Mouse (Mus musculus): ENCODE data around the gene Mag.
"Not testable (repeated sequence)": the region's sequence is repeated elsewhere in the genome, so short reads cannot be mapped to it uniquely, and the experiment has no call there.

Gene Mag

DNA sequence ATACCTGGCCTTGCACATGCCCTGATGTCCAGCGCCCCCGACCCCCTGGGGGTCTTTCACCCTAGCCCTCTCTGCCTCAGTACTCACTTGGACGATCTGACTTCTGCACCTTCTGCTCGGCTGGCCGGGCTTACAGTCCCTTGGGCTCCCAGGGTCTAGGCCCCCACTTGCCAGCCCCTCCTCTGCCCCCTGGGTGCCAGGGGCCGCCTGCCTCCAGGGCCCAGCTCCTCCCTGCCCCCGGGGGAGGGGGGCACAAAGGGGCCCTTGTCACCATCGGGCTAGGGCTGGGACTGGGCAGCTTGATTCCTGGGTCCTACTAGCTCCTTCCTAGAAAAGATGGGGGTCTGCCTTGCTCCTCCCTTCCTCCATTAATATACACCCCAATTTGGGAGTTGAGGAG lies at the start of gene Mag:
Gene Mag (minus strand): TSS at position 142 of the 400 bp plus-strand sequence.
- in situ Hi-C loops (cut with MboI, MseI): no loop called here

DNA sequence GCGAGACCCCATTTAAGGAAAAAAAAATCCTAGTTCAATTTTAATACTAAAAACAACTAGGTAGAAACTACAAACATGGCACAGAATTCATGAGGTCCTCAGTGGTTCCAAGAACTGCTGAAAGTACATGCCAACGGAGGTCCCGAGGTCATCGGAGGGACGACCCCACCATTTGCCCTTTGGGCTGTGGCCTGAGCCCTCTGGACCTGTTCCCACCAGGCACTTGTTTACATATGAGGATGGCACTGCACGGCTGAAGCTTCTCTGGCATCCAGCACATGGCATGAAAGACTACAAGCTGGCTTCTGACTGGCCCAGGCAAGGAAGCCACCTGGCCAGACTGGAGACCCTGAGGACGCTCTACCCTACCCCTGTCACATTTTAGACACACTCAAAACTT lies 49.7 kb upstream of the Mag start:
- in situ Hi-C loops (cut with MboI, MseI): no loop called here

DNA sequence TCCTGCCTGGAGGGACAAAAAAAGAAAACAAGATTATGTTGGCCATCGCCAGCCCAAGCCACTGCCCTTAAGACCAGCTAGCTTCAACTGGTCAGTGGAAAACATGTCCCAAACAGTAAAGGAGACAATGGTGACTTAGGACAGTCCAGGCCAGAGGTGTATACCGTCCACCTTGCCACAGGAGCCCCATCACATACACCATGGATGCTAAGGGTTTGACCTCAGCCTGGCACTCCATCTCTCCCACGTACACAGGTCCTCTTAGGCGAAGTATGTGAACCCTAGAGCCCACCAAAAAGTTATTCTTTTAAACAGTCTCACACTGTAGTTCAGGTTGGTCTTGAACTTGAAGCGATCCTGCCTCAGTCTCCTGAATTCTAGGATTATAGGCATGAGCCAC lies 48.2 kb upstream of the Mag start:
- in situ Hi-C loops (cut with MboI, MseI): no loop called here

DNA sequence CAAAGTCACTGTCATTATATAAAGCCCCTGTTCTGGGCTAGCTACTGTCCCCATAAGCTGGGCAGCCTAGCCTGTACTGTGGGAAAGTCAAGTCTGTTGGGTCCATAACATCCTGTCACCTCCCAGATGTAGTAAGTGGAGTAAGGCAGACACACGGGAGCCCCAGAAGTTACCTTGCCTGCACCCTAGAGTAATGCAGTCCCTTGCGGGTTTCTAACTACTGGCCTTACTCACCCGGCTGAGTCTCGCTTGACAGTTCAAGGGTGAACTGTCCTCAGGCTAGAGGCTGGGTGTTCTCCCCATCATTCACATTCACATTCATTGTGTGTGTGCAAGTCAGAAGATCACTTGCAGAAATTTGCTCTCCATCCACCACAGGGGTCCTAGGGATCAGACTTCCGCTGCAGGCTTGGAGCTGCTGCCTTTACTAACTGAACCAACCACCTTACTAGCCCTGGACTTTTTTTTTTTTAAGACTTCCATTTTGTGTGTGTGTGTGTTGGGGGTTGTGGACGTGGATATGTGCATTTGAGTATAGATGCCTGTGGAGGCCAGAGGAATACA lies 45.2 kb upstream of the Mag start:
- in situ Hi-C loops (cut with MboI, MseI): loop anchor here (10.0 kb wide), 1 partner anchor 305 kb away; the partner anchor contains the start of gene Rbm42

DNA sequence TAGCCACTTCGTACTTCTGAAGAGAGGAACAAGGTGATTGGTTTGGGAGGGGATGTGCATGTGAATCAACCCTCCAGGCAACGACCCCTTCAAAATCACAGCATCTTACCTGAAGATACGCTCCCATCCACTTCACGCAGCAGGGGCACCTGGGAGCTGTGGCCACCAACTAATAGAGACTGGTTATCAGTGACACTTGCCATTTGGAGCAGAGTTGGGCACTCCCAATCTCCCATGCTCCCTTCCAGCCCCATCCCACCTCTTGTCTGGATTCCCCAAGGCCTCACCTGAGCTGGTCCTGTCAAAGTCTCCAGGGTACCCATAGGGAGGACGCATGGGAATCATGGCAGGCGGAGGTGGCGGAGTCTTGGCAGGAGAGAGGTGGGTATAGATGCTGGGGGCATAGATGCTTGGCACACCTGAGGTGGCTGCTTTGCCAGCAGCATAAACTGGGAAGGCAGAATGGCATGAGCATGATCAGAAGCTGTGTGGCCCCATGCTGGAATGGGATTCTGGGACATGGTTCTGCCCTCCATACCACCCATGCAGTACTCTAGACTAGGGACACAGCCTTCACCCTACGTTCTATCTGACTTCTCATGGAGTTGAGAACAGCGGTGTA lies 44.3 kb upstream of the Mag start:
- in situ Hi-C loops (cut with MboI, MseI): loop anchor here (10.0 kb wide), 1 partner anchor 304 kb away; the partner anchor contains the start of gene Rbm42

DNA sequence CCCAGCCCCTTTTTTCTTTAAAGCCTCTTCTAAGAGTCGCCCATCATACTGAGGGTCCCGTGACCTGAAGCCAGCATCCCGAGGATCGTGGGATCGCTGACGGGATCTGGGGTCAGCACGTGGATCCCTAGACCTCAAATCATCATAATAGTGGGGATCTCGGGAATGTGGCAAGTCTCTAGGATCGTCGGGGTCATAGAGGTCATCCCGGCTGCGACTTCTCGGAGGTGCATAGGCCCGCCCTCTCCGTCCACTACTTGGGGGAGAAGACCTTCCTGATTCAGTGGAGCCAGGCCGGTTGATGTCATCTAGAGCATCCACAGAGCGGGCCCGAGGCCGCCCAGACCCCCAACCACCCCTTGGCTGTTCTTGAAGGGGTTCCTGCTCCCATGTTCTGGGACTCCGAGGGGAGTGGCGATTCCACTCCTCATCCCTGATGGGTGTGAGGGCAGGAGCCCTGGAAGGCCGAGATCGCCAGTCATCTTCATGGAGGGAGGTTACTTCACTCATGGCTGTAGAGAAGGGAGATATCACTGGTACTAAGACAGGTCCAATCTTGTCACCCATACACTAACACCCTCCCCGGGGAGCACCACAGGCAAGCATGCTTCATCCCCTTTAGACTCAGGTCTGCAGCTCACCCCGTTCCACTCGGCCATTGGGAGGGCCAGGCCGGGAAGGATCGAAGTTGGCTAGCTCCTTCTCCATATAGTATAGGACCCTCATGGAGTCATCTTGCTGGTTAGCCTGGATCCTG lies 43.6 kb upstream of the Mag start:
- in situ Hi-C loops (cut with MboI, MseI): loop anchor here (10.0 kb wide), 1 partner anchor 303 kb away; the partner anchor contains the start of gene Rbm42

DNA sequence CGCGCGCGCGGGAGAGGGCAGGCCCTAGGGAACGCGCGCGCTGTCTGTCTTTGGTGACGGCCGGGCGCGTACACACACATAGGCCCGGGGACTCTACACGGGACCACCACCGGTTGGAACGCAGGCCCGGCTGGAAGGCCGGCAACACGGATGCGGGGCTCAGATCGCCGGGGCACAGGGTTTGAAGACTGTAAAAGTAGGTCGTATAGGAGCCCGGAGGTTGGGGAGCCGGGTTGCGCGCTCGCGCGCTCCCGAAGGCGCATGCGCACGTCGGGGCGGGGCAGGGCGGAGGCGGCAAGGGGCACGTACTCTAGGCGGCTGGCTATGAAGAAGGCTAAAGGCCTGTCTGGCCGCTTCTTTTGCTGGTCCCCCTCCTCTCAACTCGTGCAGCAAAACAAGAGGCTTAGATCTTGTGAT lies 42.7 kb upstream of the Mag start:
- in situ Hi-C loops (cut with MboI, MseI): loop anchor here (10.0 kb wide), 1 partner anchor 303 kb away; the partner anchor contains the start of gene Rbm42

DNA sequence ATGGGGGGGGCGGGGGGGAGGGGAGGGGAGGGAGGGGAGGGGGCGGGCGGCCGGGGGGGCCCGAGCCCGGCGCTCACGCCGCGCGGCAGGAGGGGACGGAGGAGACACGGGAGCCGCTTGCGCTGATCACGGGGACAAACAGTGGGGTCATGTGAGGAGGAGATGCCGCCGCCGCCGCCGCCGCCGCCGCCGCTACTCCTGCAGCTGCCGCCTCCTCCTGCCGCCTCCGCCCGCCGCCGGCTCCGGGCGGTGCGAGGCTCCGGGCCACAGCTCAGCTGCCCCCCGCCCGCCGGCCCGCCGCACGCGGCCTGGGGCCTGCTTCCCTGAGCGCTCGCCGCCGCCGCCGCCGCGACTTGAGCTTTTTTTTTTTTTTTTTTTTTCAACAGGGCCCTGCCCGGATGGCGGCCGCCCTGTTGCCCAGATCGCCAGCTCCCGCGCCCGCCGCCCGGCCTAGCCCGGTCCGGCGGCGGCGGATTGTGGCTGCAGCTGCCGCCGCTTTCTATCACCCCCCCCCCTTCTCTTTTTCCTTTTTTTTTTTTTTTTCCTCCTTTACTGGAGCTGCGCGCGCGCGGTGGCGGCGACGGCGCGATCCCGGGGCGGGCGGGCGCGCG lies 42.2 kb upstream of the Mag start, which contains the start of gene Usf2:
Gene Usf2 (minus strand): TSS at position 48 of the 611 bp plus-strand sequence.
- in situ Hi-C loops (cut with MboI, MseI): loop anchor here (10.0 kb wide), 1 partner anchor 302 kb away; the partner anchor contains the start of gene Rbm42

DNA sequence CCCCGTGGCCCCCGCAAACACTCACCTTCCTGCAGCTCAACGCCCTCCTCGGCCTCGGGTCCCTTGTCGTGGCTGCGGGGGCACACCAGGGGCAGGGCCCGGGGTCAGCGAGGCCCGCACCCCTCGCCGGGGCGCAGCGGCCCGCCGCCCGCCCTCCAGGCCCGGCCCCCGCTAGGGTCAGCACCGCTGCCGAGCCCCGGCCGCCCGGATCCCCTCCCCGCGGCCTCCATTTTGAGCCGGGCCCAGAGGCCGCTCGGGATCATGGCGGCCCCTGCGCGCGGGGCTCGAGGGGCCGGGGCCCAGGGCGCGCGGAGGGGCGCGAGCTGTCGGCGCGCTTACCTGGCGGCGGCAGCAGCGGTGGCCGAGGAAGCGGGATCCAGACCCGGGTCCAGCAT lies 41.7 kb upstream of the Mag start:
- in situ Hi-C loops (cut with MboI, MseI): loop anchor here (10.0 kb wide), 1 partner anchor 302 kb away; the partner anchor contains the start of gene Rbm42

DNA sequence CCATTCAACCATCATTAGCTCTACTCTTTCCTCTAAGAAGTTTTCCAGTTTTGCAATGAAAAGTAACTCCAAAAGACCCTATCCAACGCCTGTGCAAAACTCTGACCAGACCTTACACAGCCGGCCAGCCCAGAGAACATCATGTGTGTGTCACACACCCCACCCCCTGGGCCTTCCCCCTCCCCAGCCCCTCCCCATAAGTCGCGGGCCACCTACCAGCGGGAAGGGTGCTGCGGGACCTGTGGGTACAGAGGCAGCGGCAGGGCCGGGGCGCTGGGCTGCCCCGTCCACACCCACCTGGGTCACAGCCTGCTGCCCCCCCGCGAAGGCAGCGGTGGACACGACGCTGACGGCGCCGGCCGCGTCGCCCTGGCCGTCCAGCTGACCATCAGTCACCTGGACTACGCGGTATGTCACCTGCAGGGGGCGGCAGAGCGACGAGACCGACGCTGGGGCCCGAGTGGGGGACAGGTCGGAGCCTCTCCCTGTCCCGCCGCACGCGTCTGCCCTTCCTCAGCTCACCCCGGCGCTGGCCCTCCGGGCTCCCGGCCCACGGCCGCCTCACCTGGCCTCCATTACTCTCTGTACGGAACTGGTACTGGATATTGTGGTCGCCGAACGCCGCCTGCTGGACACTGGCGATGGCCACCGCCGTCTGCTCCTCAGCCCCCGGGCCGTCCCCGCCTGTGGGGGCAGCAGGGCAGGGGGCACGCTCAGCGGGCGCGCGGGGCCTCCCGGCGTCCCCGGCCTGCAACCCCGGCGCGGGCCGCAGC lies 41.1 kb upstream of the Mag start:
- in situ Hi-C loops (cut with MboI, MseI): loop anchor here (10.0 kb wide), 1 partner anchor 301 kb away; the partner anchor contains the start of gene Rbm42

DNA sequence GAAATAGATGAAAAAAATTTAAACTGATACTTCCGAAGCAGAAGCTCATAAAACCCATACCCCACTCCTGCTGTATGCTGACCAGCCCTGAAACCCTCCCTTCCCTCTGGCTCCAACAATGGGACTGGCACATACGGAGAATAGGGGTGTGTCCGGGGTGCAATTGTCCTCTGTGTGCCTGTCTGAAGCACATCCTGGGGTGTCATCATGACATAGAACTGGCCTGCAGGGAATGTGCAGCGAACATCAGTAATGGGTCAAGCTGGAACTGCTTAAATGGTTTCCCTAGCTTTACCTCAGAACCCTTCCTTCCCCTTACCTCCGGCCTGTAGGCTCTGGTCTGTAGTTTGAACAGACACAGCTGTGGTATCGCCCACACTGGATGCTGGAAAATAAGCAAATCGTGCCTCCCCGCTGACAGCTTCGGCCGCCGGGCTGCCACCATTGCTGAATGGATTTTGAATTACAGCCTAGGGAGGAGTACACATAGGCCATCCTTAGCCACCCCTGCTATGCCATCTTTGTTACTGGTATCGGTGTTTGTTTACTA lies 40.4 kb upstream of the Mag start:
- in situ Hi-C loops (cut with MboI, MseI): loop anchor here (10.0 kb wide), 1 partner anchor 300 kb away; the partner anchor contains the start of gene Rbm42

DNA sequence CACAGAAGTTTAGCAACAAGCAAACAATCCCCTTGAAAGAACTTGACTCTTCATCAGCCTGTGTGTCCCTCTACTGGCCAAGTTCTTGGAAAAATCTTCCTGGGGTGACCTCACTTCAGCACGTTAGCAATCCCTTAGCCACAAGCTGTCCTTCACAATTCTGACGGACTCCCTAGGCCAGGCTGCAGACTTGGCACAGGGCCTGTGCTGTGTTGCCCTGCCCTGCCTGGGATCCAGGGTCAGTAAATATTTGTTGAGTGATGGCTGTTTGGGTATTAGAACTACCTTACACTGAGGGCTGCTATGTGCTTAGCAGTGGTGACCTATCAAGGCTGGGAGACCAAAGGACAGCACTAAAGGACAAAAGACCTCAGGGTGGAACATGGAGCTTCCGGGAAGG lies 39.4 kb upstream of the Mag start:
- in situ Hi-C loops (cut with MboI, MseI): loop anchor here (10.0 kb wide), 1 partner anchor 299 kb away; the partner anchor contains the start of gene Rbm42

DNA sequence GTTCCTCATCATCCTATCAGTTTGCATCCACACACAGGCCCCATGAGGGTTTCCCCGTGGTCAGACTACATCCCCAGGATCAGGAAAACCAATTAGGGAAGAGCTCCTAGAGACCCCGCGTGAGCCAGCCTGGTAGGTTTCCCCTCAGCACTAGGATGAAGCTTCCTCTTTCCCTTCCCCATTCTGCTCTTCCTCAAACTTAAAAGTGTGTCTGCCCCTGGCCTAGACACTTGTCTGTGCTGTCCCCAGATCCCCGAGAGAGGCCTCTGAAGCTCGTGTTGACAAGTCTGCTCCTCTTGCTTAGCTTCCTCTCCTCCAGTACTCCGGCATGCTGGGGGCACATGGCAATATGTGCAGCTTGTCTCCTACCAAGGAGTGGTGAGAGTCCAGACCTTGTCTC lies 38.8 kb upstream of the Mag start:
- in situ Hi-C loops (cut with MboI, MseI): loop anchor here (10.0 kb wide), 1 partner anchor 299 kb away; the partner anchor contains the start of gene Rbm42

DNA sequence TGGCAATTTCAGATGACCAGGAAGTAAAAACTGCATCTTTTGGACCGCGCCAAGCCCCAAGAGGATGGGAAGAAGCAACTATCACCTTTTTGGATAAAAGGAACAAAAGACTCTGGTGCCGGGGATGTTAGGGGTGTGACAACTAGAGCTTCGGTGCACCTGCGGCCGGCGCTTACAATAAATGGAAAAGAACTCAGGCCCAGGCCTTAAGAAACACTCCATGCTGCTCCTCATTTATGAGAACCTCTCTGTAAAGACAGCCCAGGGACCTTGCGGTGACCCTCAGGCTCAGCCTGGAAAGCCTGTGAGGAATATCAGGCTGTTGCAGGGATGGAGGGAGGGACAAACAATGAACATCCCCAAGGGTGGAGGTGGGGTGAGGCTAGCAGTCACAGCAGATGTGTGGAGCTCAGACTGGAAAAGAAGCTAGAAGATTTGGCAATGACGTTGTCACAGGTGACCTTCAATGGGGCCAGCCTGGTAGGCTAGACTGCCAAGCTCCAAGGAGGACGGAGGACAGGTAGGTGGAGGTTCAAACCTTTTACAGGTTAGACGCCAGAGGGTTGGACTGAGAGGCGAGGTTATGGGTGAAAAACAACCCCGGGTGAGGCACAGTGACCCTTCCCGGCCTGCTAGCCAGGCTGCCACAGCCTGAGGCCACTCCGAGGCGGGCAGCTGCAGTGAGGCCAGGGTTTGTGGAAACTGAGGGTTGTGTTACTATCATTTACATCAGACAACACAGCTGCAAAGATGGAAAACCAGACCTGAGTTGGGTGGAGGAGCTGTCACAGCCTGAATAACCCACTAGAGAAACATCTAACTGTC lies 38.0 kb upstream of the Mag start:
- in situ Hi-C loops (cut with MboI, MseI): loop anchor here (10.0 kb wide), 1 partner anchor 298 kb away; the partner anchor contains the start of gene Rbm42

DNA sequence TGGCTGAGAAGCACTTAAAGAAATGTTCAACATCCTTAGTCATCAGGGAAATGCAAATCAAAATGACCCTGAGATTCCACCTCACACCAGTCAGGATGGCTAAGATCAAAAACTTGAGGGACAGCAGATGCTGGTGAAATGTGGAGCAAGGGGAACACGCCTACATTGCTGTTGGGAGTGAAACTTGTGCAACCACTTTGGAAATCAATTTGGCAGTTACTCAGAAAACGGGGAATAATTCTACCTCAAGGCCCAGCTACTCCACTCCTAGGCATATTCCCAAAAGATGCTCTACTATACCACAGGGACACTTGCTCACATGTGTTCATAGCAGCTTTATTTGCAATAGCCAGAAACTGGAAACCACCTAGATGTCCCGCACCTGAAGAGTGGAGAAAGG lies 35.2 kb upstream of the Mag start:
- in situ Hi-C loops (cut with MboI, MseI): loop anchor here (10.0 kb wide), 1 partner anchor 295 kb away; the partner anchor contains the start of gene Rbm42

DNA sequence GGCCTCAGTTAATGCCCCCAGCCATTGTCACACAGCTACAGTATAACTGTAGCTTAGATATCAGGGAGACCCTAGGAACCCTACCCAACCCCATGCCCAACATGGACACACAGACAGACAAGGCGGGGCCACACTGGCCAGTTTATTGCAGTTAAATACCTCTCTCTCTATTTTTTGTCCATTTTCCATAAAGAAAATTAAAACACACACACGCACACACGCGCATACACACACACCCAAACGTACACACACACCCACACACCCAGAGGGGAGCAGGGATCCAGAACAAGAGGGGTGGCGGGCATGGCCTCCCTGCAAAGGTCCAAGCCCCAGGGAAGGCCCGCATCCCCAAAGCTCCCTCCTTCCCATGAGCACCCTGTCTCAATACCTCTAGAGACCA lies 31.2 kb upstream of the Mag start:
- in situ Hi-C loops (cut with MboI, MseI): no loop called here

DNA sequence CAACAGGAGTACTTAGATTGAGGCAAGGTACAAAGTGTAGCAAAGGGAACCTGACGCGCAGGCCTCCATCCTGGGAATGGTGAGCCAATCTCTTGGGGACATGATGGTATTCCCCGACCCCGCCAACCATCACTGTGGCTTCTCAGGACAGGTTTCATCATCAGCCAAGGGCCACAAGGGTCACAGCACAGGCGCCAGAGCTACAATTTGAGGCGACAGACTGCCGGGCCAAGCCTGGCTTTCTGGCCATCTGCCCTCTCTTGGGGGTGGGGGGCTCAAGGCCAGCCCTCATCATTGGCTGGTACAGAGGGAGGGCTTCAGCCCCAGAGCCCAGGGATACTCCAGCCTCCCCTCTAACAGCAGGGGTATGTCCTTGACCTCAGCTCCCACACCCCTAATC lies 30.8 kb upstream of the Mag start:
- in situ Hi-C loops (cut with MboI, MseI): not testable (repeated sequence)

DNA sequence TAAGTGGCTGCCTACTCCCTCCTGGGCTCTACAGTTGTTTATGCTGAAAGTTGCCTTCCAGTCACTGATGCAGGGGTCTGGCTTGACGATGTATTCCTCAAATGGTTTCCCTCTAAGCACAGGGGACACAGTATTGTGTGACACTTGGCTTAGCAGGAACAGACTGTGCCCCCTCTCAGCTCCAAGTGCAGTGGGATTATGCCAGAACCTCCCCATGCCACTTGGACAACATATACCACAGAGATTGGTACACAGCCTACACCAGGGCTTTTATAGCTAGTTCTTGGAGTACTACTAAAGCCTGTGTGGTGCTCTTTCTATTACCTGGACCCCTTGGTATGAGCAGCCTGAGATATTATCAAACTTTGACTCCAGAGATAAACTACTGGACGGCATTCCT lies 30.0 kb upstream of the Mag start:
- in situ Hi-C loops (cut with MboI, MseI): not testable (repeated sequence)

DNA sequence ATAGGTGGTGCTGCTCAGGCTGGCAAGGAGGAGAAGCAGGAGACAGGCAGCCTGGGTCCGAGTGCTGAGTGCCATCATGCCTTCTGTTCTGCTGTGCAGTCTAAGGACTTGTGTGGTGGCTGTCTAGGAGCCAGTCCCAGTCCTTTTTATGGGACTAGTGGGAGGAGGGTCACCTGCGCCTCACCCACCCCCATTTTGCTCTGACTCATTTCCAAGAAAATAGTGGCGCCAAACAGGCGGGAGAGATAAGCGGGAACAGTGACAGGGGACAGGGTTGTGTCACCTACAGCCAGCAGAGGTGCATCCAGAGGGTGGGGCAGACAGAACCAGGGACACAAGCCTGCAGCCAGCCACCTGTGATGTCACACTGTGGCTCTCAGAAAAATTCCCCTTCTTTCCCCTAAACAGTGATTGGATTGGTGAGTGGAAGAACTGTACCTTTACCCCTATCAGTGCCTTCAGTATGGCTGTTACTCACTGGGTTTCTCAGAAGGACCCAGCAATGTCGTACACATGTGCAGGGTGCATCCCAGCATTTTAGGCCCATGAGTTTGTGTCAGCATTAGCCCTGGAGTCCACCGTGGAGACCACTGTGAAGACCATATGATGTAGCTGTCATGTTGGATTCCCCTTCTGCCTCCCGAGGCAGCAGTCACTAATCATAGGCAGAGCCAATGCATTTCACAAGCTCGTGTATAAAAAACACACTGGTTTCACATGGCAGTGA lies 29.4 kb upstream of the Mag start, which contains the start of gene Hamp:
Gene Hamp (minus strand): TSS at position 124 of the 727 bp plus-strand sequence.
- in situ Hi-C loops (cut with MboI, MseI): no loop called here

Measured in T-helper 2 cell (primary cell).